Mouse (Mus musculus): ENCODE data around the gene Slc7a15.

DNA sequence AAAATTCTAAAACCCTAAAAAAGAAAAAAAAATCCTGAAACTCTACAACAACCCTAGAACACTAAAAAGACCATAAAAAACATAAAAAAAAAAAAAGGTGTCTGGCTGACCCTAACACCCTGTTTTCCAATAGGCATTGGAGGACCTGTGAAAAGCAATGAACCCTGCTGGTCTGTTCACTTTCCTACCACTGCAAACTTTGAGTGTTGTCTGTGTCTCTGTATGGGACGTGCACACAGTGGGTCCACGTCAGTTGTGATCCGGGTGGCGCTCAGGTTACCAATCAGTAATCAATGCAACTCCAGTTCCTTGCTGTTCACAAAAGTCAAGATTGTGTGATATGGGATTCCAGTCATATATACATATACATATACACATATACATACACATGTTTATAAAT, 36.7 kb upstream of the Slc7a15 start:
- TF ChIP-seq POLR2A (IDR thresholded peaks at IDR 0.05; ENCODE audit: control insufficient read depth, extremely low read depth, insufficient read depth, low read length, poor library complexity) (no peak), CTCF (IDR thresholded peaks at IDR 0.05; ENCODE audit: borderline replicate concordance, control insufficient read depth, extremely low read depth, insufficient read depth, low read length, poor library complexity) (no peak)

Data from thymus, adult 2 months (tissue).